ENCODE assay signal across 31 mouse cellular contexts in genomic region chr8:87693741-87694140, GRCm38 (mm10).
A peak's percentile ranks its signal among the peaks of the same experiment; 100 is the strongest.
DNase-seq lines count a peak whose midpoint lies in the region; ATAC-seq and TF ChIP-seq lines count a peak whose summit lies in the region.
"Had no signal": no experiment of that assay in that cellular context is flagged by ENCODE, and none has a peak within 500 bp of the region (broad histone marks: within the 10 kb centered on the region; RNA-seq: fewer than 3 reads in every experiment).

No protein-coding gene starts in this region.

- peak; percentile 16; the same call in 1 of the 2 replicates for ATAC-seq in liver, embryonic 11.5 days (replicated peaks; ENCODE audit: low FRiP score)
- ATAC-seq in liver, postnatal 0 days, result no peak
- ATAC-seq in midbrain, embryonic 13.5 days, result no peak
- ATAC-seq in midbrain, postnatal 0 days (ENCODE audit: low FRiP score), result no peak
- no peak for ATAC-seq in midbrain, embryonic 15.5 days (replicated peaks)
- ATAC-seq: CD4-positive, CD25-positive, alpha-beta regulatory T cell, adult 4 months; forebrain, embryonic 13.5 days; inflammation-experienced regulatory T-cells, adult 6 months had no signal

- 48% methylated on average over 4 of the region's 4 CpGs for whole genome bisulfite sequencing in liver, embryonic 11.5 days
- 65% methylated on average over 4 of the region's 4 CpGs for WGBS in liver, postnatal 0 days (ENCODE audit: insufficient replicate concordance)
- WGBS in midbrain, embryonic 13.5 days, result 68% methylated on average over 4 of the region's 4 CpGs
- 87% methylated on average over 4 of the region's 4 CpGs for WGBS in midbrain, postnatal 0 days
- 75% methylated on average over 4 of the region's 4 CpGs for WGBS in midbrain, embryonic 15.5 days

- no peaks in the 10 kb centered on the region for H3K36me3 ChIP-seq in liver, embryonic 11.5 days (ENCODE audit: control insufficient read depth, insufficient read depth, low read length)
- H3K36me3 ChIP-seq in liver, postnatal 0 days (replicated peaks; ENCODE audit: insufficient read depth, low read length), result no peaks in the 10 kb centered on the region
- no peaks in the 10 kb centered on the region for H3K36me3 ChIP-seq in midbrain, embryonic 13.5 days
- H3K36me3 ChIP-seq in midbrain, postnatal 0 days (ENCODE audit: insufficient read depth, low read length), result no peaks in the 10 kb centered on the region
- no peaks in the 10 kb centered on the region for H3K36me3 ChIP-seq in midbrain, embryonic 15.5 days (replicated peaks)
- H3K36me3 ChIP-seq: embryonic facial prominence, embryonic 13.5 days; G1E; heart, embryonic 10.5 days; heart, embryonic 15.5 days; kidney, embryonic 15.5 days; neural tube, embryonic 12.5 days had no signal

- no peaks in the 10 kb centered on the region for H3K27me3 ChIP-seq in liver, embryonic 11.5 days (replicated peaks; ENCODE audit: control insufficient read depth, insufficient read depth, low read length)
- H3K27me3 ChIP-seq in liver, postnatal 0 days (ENCODE audit: insufficient read depth, low read length), result no peaks in the 10 kb centered on the region
- H3K27me3 ChIP-seq in midbrain, embryonic 13.5 days, result no peaks in the 10 kb centered on the region
- H3K27me3 ChIP-seq in midbrain, postnatal 0 days (ENCODE audit: insufficient read depth, low read length), result no peaks in the 10 kb centered on the region
- H3K27me3 ChIP-seq in midbrain, embryonic 15.5 days (replicated peaks), result no peaks in the 10 kb centered on the region
- H3K27me3 ChIP-seq: embryonic facial prominence, embryonic 13.5 days; forebrain, embryonic 13.5 days; neural tube, embryonic 12.5 days had no signal

- peaks cover 9% of the 10 kb centered on the region for H3K4me1 ChIP-seq in liver, embryonic 11.5 days (replicated peaks; ENCODE audit: control insufficient read depth, insufficient read depth, low read length)
- H3K4me1 ChIP-seq in liver, postnatal 0 days (ENCODE audit: insufficient read depth), result no peaks in the 10 kb centered on the region
- H3K4me1 ChIP-seq in midbrain, embryonic 13.5 days (replicated peaks), result peaks cover 95% of the 10 kb centered on the region
- H3K4me1 ChIP-seq in midbrain, postnatal 0 days (ENCODE audit: insufficient read depth, low read length), result peaks cover 25% of the 10 kb centered on the region
- peaks cover 74% of the 10 kb centered on the region for H3K4me1 ChIP-seq in midbrain, embryonic 15.5 days

- no peak for TF ChIP-seq CTCF in liver, postnatal 0 days (IDR thresholded peaks at IDR 0.05; ENCODE audit: low read depth)
- no peak for TF ChIP-seq CTCF in midbrain, postnatal 0 days (IDR thresholded peaks at IDR 0.05)

- DNase-seq in liver, embryonic 11.5 days (ENCODE audit: low spot score), result no peak
- DNase-seq in liver, postnatal 0 days, result no peak
- DNase-seq in midbrain, postnatal 0 days (ENCODE audit: low spot score), result no peak
- DNase-seq in R1 (ENCODE audit: low read depth, low spot score), result peak; percentile 85
- no peak for DNase-seq in right cerebral cortex, postnatal 36 days (ENCODE audit: low spot score in 2 of 2)
- DNase-seq in adrenal gland, postnatal 36 days, result no peak
- DNase-seq: adrenal gland, postnatal 25 days; cerebellum, adult 18-20 months; cerebellum, postnatal 10 days; gastrocnemius, postnatal 10 days; kidney, adult 18-20 months; kidney, postnatal 36 days; lung, postnatal 36 days; right cerebral cortex, adult 18-20 months; right cerebral cortex, postnatal 4 days; thymus, postnatal 4 days had no signal

- no peak overlapping the region for H3K4me2 ChIP-seq in liver, embryonic 11.5 days
- H3K4me2 ChIP-seq in liver, postnatal 0 days (ENCODE audit: low read depth, low read length), result no peak overlapping the region
- no peak overlapping the region for H3K4me2 ChIP-seq in midbrain, embryonic 13.5 days (replicated peaks)
- H3K4me2 ChIP-seq in midbrain, postnatal 0 days (ENCODE audit: low read depth, low read length, poor library complexity, severe bottlenecking), result no peak overlapping the region
- no peak overlapping the region for H3K4me2 ChIP-seq in midbrain, embryonic 15.5 days
- H3K4me2 ChIP-seq: embryonic facial prominence, embryonic 13.5 days; forebrain, embryonic 13.5 days; heart, embryonic 15.5 days; hindbrain, embryonic 14.5 days; kidney, embryonic 15.5 days; neural tube, embryonic 12.5 days had no signal

- H3K4me3 ChIP-seq in liver, embryonic 11.5 days (ENCODE audit: low read depth, low read length), result no peak overlapping the region
- no peak overlapping the region for H3K4me3 ChIP-seq in liver, postnatal 0 days (ENCODE audit: low read depth, low read length)
- H3K4me3 ChIP-seq in midbrain, embryonic 13.5 days (replicated peaks), result no peak overlapping the region
- H3K4me3 ChIP-seq in midbrain, postnatal 0 days (ENCODE audit: low read depth, low read length), result no peak overlapping the region
- no peak overlapping the region for H3K4me3 ChIP-seq in midbrain, embryonic 15.5 days
- H3K4me3 ChIP-seq: embryonic facial prominence, embryonic 13.5 days; erythroblast, embryonic 14.5 days; forebrain, embryonic 13.5 days; heart, embryonic 10.5 days; heart, embryonic 15.5 days; kidney, embryonic 15.5 days; myocyte; neural tube, embryonic 12.5 days had no signal

- H3K27ac ChIP-seq in liver, embryonic 11.5 days (ENCODE audit: low read depth, low read length), result no peak overlapping the region
- no peak overlapping the region for H3K27ac ChIP-seq in liver, postnatal 0 days (ENCODE audit: low read depth)
- peak overlapping the region; percentile 17; the same call in 1 of the 2 replicates for H3K27ac ChIP-seq in midbrain, embryonic 13.5 days
- no peak overlapping the region for H3K27ac ChIP-seq in midbrain, postnatal 0 days (ENCODE audit: low read depth, low read length)
- 0 out of 2 replicates have a peak overlapping the region, but pooled peaks have one; percentile 10 for H3K27ac ChIP-seq in midbrain, embryonic 15.5 days
- H3K27ac ChIP-seq: embryonic facial prominence, embryonic 13.5 days; forebrain, embryonic 13.5 days; heart, embryonic 15.5 days; kidney, embryonic 15.5 days; neural tube, embryonic 12.5 days; stomach, postnatal 0 days had no signal

- H3K9me3 ChIP-seq in liver, embryonic 11.5 days (ENCODE audit: control insufficient read depth, low read length), result no peaks in the 10 kb centered on the region
- H3K9me3 ChIP-seq in liver, postnatal 0 days (ENCODE audit: low read length), result no peaks in the 10 kb centered on the region
- no peaks in the 10 kb centered on the region for H3K9me3 ChIP-seq in midbrain, embryonic 13.5 days
- no peaks in the 10 kb centered on the region for H3K9me3 ChIP-seq in midbrain, postnatal 0 days (ENCODE audit: low read length)
- H3K9me3 ChIP-seq in midbrain, embryonic 15.5 days, result no peaks in the 10 kb centered on the region
- H3K9me3 ChIP-seq: embryonic facial prominence, embryonic 13.5 days; forebrain, embryonic 13.5 days; heart, embryonic 10.5 days; heart, embryonic 15.5 days; kidney, embryonic 15.5 days; neural tube, embryonic 12.5 days had no signal

- TF ChIP-seq EP300 in liver, postnatal 0 days (IDR thresholded peaks at IDR 0.05; ENCODE audit: low read depth), result no peak

- no peak overlapping the region for H3K9ac ChIP-seq in liver, embryonic 11.5 days (ENCODE audit: low read depth, low read length)
- no peak overlapping the region for H3K9ac ChIP-seq in liver, postnatal 0 days (replicated peaks)
- no peak overlapping the region for H3K9ac ChIP-seq in midbrain, embryonic 13.5 days (replicated peaks)
- H3K9ac ChIP-seq in midbrain, postnatal 0 days (replicated peaks; ENCODE audit: low read length, poor library complexity, severe bottlenecking), result no peak overlapping the region
- H3K9ac ChIP-seq in midbrain, embryonic 15.5 days, result no peak overlapping the region
- H3K9ac ChIP-seq: embryonic facial prominence, embryonic 13.5 days; forebrain, embryonic 13.5 days; heart, embryonic 15.5 days; hindbrain, embryonic 14.5 days; kidney, embryonic 15.5 days; neural tube, embryonic 12.5 days had no signal

Comparison
In these comparisons a context has a peak if more than half of its experiments do, and no peak if none do; other contexts are left out.
1. H3K27ac ChIP-seq: peak in midbrain, embryonic 13.5 days (single experiment) and midbrain, embryonic 15.5 days (single experiment); none in liver, embryonic 11.5 days (single experiment), liver, postnatal 0 days (single experiment) and midbrain, postnatal 0 days (single experiment).